Mouse (Mus musculus): ENCODE data around the gene Gm15130. TPM values are rescaled to one million over a fixed set of nuclear protein-coding genes. Genes with fewer than 3 reads are reported as not detected.

Gene Gm15130
- polyA plus RNA-seq (2014; fragmentation: Illumina TruSeq; extraction: RNeasy Lipid Tissue Mini Kit (QIAGEN cat#74804); ENCODE audit: low replicate concordance) = not detected

DNA sequence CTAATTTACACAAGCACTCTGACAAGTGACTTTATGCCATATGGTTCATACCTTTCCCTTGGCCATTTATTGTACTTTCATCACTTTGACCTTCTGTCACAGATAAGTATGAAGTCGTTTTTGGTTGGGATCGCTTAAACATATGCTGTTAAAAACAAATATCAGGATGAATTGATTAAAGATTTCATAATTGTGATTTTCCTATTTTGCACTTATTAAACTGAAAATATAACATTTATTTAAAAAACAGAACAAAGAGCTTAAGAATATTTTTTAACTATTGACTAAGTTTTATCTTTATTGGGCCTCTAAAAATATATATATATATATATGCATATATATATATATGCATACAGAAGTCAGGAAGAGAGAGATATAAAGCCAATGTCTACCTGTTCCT, at the start of gene Gm15130:
Gm15130 (minus strand) TSS at position 101 of the 400 bp plus-strand sequence.

DNA sequence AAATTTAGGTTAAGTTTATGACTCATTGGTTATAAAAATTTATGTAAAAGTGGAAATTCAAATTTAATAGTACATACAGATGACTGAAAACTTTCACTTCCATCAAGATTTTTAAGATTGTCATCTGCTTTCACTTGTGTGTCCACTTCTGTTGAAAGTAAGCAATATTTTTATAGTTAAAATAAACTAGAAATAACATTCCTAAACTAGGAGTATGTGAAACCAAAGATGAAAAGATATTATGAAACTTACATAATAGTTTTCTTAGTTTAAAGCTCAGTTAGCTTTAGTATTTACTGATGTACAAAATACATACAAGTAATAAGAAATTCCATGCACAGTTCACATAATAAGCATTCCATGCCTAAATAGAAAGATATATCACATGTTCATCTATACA, 46.9 kb downstream of the Gm15130 start, which contains the start of gene Gm13941:
Gm13941 (minus strand) TSS at position 101 of the 400 bp plus-strand sequence.

Other genes starting within 250 kb of the Gm15130 start
- not detected for gene Ano3, start 202.0 kb downstream of the Gm15130 start, polyA plus RNA-seq (2014; fragmentation: Illumina TruSeq; extraction: RNeasy Lipid Tissue Mini Kit (QIAGEN cat#74804); ENCODE audit: low replicate concordance)
- not detected for gene Gm13941, start 47.0 kb downstream of the Gm15130 start, polyA plus RNA-seq (2014; fragmentation: Illumina TruSeq; extraction: RNeasy Lipid Tissue Mini Kit (QIAGEN cat#74804); ENCODE audit: low replicate concordance)
- gene 4930430A15Rik, start 76.7 kb upstream of the Gm15130 start, polyA plus RNA-seq (2014; fragmentation: Illumina TruSeq; extraction: RNeasy Lipid Tissue Mini Kit (QIAGEN cat#74804); ENCODE audit: low replicate concordance) = not detected
- gene Olfr1275, start 82.3 kb upstream of the Gm15130 start, polyA plus RNA-seq (2014; fragmentation: Illumina TruSeq; extraction: RNeasy Lipid Tissue Mini Kit (QIAGEN cat#74804); ENCODE audit: low replicate concordance) = not detected
- gene Olfr1276, start 101.6 kb upstream of the Gm15130 start, polyA plus RNA-seq (2014; fragmentation: Illumina TruSeq; extraction: RNeasy Lipid Tissue Mini Kit (QIAGEN cat#74804); ENCODE audit: low replicate concordance) = not detected
- gene Olfr1277, start 121.2 kb upstream of the Gm15130 start, polyA plus RNA-seq (2014; fragmentation: Illumina TruSeq; extraction: RNeasy Lipid Tissue Mini Kit (QIAGEN cat#74804); ENCODE audit: low replicate concordance) = not detected
- gene Olfr1278, start 137.2 kb upstream of the Gm15130 start, polyA plus RNA-seq (2014; fragmentation: Illumina TruSeq; extraction: RNeasy Lipid Tissue Mini Kit (QIAGEN cat#74804); ENCODE audit: low replicate concordance) = not detected
- not detected for gene Olfr1279, start 147.7 kb upstream of the Gm15130 start, polyA plus RNA-seq (2014; fragmentation: Illumina TruSeq; extraction: RNeasy Lipid Tissue Mini Kit (QIAGEN cat#74804); ENCODE audit: low replicate concordance)
- not detected for gene Olfr1280, start 161.1 kb upstream of the Gm15130 start, polyA plus RNA-seq (2014; fragmentation: Illumina TruSeq; extraction: RNeasy Lipid Tissue Mini Kit (QIAGEN cat#74804); ENCODE audit: low replicate concordance)
- not detected for gene Olfr1281, start 173.6 kb upstream of the Gm15130 start, polyA plus RNA-seq (2014; fragmentation: Illumina TruSeq; extraction: RNeasy Lipid Tissue Mini Kit (QIAGEN cat#74804); ENCODE audit: low replicate concordance)
- not detected for gene Olfr1282, start 183.1 kb upstream of the Gm15130 start, polyA plus RNA-seq (2014; fragmentation: Illumina TruSeq; extraction: RNeasy Lipid Tissue Mini Kit (QIAGEN cat#74804); ENCODE audit: low replicate concordance)
- gene Olfr1283, start 213.9 kb upstream of the Gm15130 start, polyA plus RNA-seq (2014; fragmentation: Illumina TruSeq; extraction: RNeasy Lipid Tissue Mini Kit (QIAGEN cat#74804); ENCODE audit: low replicate concordance) = not detected
- gene Olfr1284, start 222.6 kb upstream of the Gm15130 start, polyA plus RNA-seq (2014; fragmentation: Illumina TruSeq; extraction: RNeasy Lipid Tissue Mini Kit (QIAGEN cat#74804); ENCODE audit: low replicate concordance) = not detected